Mouse (Mus musculus): ENCODE results near the gene Gp1bb.

GRCm38 (mm10) chr16:18577071-18577470 lies 45.1 kb downstream of the Gp1bb start:
- no peak for TF ChIP-seq CTCF (IDR thresholded peaks at IDR 0.05)
- TF ChIP-seq POLR2A (IDR thresholded peaks at IDR 0.05; ENCODE audit: insufficient read depth, low read depth, low read length): no peak
- no peak for TF ChIP-seq EP300 (IDR thresholded peaks at IDR 0.05; ENCODE audit: insufficient read depth, low read depth, low read length)
